Mouse (Mus musculus) bone marrow, adult 2 months (tissue): Measurements from ENCODE around the gene Tspan2.

ENCODE experiments used
- CTCF ChIP-seq: fragments of 200-500 bp; IDR thresholded peaks from 2 replicates; pipeline ENCODE4 v1.5.1; 2011; ENCODE audit warnings: low read length, control low read depth; ENCODE audit not compliant: control insufficient read depth, insufficient read depth
- POLR2A ChIP-seq: fragments of 200-500 bp; IDR thresholded peaks from 2 replicates; pipeline ENCODE4 v1.6.1; 2011; ENCODE audit warnings: low read depth, mild to moderate bottlenecking, control low read depth, low read length, borderline replicate concordance; ENCODE audit not compliant: control insufficient read depth

DNA sequence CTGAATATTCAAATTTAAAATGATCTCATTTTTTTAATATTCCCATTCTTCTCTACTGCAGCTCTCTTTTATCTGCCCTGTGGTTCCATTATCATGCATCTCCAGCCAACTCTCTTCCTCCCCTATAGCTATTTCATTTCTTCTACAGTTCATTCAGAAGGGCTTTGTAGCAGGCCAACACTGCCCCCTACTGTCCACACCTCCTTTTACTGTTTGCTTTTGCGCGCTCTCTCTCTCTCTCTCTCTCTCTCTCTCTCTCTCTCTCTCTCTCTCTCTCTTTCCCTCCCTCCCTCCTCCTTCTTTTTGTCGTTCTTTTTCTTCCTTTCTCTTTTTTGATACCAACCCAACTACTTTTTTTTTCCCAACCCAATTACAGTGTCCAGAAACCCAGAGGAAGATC lies 69.6 kb downstream of the Tspan2 start:
- TF ChIP-seq CTCF (peak; percentile 52), POLR2A (no peak)
